Mouse (Mus musculus) erythroid progenitor cell, adult 5-6 weeks (primary cell): ENCODE measurements around the gene Mamstr. TPM values are rescaled to one million over a fixed set of nuclear protein-coding genes. Genes with fewer than 3 reads are reported as not detected.

Experiments used
- ATAC-seq: replicated peaks from 2 replicates; pipeline ENCODE4 v1.8.0; 2016; ENCODE audit warnings: moderate number of reproducible peaks, mild to moderate bottlenecking, moderate TSS enrichment, inconsistent platforms; ENCODE audit not compliant: poor library complexity, low FRiP score, severe bottlenecking
- total RNA-seq, 2 experiments: library from RNA; stranded (forward) in 1 of 2; stranded (reverse) in 1 of 2; fragments of 150-400 nt in 1 of 2; fragments of 186-747, 209-891 nt in 1 of 2; gene quantifications; 2 replicates each; pipeline versions ENCODE4 v1.2.3 to v1.2.4; 2015 to 2017; ENCODE audit warnings: low replicate concordance in 2 of 2

The Mamstr gene
- total RNA-seq, 2 experiments from 2014 or later: not detected

DNA sequence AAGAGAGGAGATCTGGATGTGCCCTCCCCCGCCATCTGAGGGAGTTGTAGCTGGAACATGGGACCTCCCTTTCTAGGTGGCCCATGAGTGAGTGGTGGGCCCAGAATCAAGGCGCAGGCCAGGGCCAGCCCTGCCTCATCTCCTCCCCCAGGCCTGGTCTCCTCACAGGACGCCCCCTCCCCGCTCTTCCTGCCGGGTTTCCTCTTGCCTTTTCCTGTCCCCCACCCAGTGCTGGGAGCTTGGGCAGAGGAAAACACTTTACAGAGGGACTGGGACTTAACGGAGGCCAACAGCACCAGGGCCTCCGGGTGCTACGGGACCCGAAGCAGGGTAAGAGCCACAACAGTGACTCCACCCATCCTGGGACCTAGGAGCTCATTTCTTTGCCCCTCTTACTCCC, 12.5 kb upstream of the Mamstr start, which contains the start of gene Rasip1:
Gene Rasip1 (plus strand): TSS at position 228 of the 400 bp plus-strand sequence.
- ATAC-seq: no peak

DNA sequence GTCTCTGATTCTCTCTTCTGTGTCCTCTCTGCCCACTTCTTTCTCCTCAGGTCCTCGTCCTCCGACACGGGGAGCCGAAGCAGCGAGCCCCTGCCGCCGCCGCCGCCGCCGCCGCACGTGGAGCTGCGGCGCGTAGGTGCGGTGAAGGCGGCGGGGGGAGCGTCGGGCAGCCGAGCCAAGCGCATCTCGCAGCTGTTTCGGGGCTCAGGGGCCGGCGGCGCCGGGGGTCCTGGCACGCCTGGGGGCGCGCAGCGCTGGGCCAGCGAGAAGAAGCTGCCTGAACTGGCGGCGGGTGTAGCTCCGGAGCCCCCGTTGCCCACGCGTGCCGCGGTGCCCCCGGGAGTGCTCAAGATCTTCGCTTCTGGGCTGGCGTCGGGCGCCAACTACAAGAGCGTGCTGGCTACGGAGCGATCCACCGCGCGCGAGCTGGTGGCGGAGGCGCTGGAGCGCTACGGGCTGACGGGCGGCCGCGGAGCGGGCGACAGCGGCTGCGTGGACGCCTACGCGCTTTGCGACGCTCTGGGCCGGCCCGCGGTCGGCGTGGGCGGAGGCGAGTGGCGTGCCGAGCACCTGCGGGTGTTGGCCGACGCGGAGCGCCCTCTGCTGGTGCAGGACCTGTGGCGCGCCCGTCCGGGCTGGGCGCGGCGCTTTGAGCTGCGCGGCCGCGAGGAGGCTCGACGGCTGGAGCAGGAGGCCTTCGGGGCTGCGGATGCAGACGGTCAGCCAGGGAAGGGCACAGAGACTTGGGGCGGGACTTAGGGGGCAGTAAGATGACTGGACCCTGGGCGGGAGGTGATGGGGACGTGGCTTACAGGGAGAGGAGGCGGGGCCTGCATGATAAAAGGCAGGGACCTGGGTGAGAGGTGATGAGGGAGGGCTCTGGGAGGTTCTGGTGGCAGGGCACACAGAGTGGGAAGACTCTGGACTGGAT, 11.1 kb upstream of the Mamstr start:
- ATAC-seq: peak; percentile 86

DNA sequence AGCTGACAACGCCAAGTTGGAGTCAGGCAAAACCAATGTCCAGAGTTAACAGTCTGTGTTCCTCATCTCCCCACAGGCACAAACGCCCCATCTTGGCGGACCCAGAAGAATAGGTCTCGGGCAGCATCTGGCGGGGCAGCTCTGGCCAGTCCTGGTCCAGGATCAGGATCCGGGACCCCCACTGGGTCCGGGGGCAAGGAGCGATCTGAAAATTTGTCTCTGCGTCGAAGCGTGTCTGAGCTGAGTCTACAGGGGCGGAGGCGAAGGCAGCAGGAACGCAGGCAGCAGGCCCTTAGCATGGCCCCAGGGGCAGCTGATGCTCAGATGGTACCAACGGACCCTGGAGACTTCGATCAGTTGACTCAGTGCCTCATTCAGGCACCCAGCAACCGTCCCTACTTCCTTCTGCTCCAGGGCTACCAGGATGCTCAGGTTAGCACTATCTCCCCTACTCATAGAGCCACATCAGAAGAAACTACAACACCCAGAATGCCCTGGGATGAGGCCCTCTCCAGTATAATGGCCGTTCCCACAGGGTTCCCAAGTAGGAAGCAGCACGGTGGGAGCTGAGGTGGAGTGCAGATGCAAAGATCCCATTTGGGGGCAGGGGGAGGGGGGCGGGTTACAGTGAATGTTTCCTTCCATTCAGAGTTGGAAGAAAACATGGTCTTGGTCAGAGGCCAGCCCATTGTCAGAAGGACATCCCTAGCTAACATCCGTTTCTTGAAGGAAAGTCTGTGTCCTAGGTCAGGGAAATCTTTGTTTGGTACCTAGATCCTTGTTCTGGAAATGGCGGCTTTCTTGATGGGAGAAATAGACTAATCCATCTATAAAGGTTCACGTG, 9.5 kb upstream of the Mamstr start:
- no peak for ATAC-seq

DNA sequence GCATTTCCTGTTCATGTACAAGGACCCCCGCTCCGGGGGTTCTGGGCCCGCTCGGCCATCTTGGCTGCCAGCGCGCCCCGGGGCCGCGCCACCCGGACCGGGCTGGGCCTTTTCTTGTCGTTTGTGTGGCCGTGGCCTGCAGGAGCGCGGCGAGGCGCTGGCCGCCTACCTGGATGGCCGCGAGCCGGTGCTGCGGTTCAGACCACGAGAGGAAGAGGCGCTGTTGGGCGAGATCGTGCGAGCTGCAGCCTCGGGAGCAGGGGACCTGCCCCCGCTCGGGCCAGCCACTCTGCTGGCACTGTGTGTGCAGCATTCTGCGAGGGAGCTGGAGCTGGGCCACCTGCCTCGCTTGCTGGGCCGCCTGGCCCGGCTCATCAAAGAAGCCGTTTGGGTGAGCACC, 7.3 kb upstream of the Mamstr start:
- ATAC-seq: no peak

DNA sequence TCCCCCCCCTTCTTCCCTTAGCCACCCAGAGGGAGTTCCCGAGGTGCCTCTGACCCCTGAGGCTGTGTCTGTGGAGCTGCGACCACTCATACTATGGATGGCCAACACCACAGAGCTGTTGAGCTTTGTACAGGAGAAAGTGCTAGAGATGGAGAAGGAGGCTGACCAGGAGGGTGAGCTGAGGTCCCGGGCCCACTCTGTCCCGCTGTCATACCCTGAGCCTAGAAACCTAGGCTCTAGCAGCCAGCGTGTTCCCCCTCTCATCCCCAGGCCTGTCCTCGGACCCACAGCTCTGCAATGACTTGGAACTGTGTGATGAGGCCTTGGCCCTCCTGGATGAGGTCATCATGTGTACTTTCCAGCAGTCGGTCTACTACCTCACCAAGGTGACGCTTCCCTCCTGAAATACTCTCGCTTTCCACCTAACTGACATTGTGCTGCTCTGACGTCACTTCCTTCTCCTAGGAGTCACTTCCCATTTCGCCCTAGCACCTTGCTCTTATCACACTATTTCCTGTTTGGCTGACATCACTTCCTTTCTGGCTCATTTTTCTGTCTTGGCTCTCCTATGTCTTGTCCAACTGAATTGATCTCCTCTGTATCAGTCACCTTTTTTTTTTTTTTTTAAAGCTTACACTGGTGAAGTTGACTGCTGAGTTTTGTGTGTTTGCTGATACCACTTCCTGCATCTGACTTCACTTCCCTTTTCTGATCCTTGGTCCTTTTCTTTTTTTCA, 4.7 kb upstream of the Mamstr start:
- ATAC-seq: no peak

DNA sequence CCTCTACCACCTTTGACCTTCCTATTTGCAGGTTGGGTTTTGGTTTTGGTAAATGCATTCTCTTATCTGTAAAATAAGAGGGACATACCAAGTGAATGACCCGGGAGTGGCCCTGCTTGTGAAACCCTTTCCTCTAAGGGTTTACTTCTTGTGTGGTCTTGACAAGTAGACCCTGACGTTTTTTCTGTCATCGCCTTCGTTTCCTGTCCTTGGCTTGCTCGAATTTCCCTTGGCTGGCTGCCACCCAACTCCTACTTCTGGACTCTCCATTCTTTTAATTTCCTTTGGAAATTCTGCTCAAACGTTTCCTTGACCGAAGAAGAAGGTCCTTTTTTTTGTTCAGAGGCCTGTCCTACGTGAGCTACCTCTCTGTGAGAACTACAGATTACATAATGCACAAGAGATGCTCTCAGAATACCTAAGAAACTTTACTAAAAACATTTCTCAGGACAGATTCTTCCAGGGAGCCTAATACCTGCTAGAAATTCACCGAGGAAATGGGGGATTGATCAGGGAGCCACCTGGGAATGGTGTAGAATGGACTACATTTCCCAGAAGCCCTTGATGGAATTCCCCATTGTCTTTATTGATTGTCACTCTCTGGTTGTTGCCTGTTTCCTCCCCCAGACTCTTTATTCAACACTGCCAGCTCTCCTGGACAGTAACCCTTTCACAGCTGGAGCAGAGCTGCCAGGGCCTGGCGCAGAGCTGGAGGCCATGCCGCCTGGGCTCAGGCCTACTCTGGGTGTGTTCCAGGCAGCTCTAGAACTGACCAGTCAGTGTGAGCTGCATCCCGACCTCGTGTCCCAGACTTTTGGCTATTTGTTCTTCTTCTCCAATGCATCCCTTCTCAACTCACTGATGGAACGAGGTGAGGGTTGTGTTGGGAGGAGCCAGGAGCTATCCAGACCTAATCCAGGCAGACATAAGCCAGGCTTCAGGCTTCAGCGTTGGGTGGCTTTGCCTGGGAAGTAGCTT, 3.8 kb upstream of the Mamstr start:
- no peak for ATAC-seq

DNA sequence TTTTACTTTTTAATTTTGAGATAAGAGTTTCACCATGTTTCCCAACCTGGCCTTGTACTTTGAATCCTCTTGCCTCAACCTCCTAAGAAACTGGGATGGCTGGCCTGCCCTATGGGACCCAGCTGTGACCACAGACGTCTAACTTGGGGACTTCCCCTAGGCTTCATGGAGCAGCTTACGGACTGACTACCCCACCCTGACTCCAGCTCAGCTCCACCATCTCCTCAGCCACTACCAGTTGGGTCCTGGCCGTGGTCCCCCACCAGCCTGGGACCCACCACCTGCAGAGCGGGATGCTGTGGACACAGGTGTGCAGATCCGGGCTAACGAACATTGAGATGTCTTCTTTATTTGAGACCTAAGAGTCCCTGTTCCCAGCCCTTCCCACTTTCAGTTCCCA, 2.1 kb upstream of the Mamstr start:
- ATAC-seq: no peak

DNA sequence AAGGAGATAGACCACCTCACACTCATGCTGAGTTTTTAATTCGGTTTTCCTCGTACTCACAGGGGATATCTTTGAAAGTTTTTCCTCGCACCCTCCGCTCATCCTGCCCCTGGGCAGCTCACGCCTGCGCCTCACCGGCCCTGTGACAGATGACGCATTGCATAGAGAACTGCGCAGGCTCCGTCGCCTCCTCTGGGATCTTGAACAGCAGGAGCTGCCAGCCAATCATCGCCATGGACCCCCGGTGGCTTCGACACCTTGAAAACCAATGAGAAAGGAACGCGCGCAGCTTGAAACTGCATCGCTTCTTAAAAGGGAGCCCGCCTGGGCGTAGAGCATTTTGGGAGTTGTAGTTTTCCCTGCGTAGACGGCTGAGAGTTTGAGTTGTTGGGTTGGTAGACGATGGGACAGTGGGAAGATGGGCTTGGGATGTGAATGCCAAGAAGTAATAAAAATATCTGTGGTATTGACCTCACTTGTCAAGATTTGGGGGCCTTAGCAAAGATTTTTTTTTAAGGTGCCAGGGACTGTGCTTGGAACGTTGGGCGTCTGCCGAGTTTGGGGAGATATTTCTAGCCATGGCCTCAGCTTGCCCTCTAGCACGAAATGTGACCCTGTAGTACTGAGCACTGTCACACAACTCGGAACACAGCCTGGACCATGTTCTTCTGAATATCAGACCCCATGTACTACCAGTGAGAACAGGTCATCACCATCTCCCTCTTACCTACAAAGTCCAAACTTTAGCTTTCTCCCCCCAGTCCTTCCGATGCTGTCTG, 965 bp upstream of the Mamstr start:
- no peak for ATAC-seq

DNA sequence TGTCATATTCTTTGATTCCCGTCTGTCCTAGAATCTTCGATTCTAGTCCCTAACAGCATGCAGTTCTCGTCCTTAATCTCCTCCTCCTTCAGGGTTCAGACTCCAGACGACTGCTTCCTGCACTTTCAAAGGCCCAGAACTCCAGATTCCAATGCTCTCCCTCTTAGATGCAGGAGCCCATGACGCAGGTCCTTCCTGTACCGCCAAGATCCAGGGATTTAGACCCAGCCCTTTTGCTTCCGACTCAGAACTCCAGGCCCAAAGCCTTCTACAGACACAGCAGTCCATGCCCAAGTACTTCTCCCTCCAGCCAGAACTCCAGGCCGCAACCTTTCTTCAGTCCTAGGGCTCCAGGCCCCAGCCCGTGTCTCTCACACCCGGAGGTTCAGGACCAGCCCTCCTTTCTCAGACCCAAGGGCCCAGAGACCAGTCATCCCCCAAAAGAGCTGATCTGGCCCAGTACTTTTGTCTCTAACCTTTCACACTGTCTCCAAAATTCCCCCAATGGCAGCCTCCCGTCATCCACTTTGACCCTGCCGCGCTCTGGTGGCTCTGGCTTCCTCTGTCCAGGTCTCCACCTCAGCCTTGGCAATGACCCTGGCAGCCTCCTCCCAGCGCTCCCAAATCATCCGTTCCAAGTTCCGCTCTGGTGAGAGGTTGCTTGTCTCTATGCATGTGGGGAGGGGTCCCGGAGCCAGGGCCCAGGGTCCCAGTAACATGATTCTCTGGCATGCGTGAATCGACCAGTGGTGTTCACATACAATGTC, 597 bp downstream of the Mamstr start:
- ATAC-seq: no peak

DNA sequence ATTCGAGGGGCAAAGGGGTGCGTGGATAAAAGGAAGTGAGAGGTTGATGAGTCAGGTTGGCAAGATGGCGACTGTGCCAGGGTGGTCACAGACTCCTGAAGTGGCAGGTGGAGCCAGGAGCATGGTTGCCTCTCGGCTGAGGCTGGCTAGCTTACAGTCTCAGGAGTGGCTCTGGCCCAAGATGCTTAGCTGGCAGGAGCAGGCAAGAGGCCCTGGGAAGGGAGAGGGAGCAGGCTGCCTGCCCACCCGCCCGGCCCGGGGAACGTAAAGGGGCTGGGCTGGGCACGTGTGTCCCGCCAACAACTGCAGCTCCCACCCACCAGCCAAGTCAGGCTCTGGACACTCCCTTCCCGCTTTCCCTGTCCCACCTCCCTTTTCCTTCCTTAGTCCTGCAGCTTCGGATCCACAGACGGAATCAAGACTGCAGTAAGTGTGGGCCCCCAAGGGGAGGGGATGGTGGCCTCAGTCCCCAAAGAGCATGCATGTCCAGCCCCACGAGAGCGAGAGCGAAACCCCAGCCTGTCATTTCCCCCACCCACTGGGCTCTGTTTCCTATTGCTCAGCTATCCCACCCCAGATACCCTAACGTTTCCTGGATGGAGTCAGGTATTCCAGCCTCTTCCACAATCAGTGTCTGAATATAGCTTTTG, 1.7 kb downstream of the Mamstr start:
- ATAC-seq: no peak

DNA sequence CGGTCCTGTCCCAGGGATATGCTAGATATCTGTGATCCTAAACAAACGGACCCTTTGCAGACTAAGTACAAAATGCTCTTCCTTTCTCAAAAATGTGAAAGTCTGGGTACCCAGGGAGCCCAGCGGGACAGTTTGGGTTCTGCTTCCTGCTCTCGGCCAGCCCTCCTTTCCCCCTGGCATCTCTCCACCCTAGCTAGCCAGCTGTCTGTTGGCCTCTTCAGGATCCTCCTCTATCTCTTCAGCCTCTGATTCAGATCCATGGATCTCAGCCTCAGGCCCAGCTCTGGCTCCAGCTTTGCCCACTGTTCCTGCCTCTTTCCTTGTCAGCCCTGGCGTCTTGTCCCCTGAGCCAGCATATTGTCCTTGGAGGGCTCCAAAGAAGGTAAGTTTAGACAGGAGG, 2.3 kb downstream of the Mamstr start:
- ATAC-seq: no peak

DNA sequence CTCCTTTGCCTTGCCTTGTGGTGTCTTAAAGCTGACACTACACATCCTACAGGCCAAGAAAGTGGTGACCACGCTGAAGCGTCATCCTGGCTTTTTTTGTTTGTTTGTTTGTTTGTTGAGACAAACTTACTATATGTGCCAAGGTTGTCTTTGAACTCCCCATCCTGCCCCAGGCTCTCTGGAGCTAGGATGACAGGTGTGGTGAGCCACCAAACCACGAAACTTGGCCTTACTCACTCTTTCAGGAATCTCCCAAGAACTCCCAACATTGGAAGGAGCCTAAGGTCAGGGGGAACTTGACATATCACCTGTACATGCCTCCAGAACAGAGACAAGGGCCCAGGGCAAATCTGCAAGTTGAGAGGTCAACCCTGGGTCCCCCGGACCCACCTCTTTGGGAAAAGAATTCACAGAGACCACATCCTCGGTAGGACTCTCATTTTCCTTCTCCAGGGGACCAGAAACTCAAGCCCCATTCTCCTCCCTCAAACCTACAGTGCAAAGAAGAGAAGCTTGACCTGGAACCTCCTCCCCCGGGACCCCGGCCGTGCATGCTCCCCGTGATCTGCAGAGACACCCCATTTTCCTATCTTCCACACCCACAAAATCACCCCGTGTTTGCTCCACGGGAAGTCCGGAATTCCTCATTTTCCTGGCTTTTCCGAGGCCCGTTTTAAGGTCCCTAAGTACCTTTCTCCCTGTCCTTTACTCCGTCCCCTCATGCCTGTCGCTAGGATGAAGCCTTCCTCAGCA, 2.9 kb downstream of the Mamstr start:
- ATAC-seq: no peak

DNA sequence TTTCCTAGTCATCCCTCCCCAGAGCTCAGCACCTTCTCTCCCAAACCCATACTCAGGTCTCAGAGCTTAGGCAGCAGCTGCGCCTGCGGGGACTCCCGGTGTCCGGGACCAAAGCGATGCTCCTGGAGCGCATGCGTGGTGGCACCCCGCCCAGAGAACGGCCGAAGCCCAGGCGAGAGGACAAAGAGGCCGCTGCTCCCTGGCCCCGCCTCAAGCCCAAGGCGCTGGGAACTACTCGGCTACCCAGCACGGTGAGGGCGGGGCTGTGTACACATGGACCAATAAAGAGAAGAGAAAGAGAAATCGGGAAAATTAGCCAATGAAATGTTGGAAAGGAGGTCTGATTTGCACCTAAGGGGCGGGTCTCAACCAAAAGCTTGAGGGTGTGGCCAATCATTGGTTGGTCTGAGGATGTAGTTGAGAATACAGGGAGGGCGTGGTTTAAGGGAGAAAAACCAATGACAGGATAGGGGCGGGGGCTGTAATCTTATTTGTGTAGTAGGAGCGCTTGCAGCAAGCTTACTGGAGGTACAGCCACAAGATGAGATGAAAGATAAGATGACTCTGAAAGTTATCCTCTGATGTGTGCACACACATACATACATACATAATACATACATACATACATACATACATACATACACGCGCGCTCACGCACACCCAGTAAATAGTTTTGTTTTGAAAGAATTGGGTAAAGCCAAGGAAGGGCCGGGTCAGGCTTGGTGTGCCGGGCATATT, 3.8 kb downstream of the Mamstr start:
- 0 out of 2 replicates have a peak, but pooled peaks have one; percentile 28 for ATAC-seq

DNA sequence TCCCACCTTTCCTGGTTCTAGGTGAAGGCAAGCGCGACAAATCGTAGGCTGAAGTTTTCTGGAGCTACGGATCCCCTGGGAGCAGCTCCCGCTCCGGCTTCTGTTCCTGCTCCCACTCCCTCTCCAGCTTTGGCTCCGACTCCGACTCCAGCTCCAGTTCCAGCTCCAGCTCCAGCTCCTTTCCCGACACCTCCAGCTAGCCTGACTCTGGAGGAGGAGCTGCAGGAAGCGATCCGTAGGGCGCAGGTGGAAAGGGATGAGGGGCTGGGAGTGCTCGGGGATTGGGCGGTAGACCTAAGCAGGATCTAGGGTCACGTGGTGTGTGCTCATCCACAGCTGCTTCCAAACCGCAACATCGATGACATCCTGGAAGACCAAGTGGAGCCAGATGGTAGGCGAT, 4.4 kb downstream of the Mamstr start:
- no peak for ATAC-seq

DNA sequence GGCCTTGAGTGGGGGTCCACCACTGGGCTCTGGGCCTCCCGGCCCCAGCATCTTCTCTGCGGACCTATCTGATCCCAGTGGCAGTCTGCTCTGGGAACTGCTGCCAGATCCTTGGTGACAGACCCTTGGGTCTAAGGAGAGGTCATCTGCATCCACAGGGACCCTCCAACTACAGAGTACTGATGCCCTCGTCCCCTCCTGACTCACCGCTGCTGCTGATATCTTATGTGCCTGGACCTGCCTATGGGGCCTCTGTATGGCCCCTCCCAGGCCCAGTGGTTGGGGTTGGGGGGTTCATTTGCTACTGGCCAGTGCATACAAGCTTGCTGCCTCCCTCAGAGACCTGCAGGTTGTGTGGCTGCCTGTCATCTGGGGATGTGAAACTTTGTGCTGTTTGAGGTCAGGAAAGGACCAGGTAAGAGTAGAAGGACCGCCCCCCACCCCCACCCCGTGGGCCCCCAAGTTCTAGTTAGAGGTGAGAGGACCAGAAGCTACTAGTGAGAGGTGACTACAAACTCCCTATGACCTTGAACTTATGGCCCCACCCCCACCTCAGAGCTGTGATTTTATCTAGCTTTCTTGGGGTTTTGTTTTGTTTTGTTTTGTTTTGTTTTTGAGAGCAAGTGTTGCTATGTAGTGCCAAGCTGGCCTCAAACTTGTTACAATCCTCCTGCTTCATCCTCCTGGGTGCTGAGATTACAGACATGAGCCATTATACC, 5.3 kb downstream of the Mamstr start:
- no peak for ATAC-seq
